Mouse (Mus musculus): ENCODE measurements around the gene Pmp22.

- TF ChIP-seq MAX (IDR thresholded peaks at IDR 0.05; ENCODE audit: low read length) = no peak
- no peak for TF ChIP-seq CTCF (IDR thresholded peaks at IDR 0.05 in 2 of 3, conservative IDR thresholded peaks at IDR 0.05 in 1 of 3; ENCODE audit: control insufficient read depth in 1 of 3, insufficient read depth in 1 of 3, low read depth in 2 of 3, low read length in 3 of 3, poor library complexity in 1 of 3, severe bottlenecking in 1 of 3)
- TF ChIP-seq ELF1 (IDR thresholded peaks at IDR 0.05; ENCODE audit: low read depth, low read length) = no peak
- TF ChIP-seq UBTF (IDR thresholded peaks at IDR 0.05; ENCODE audit: borderline replicate concordance, insufficient read depth, low read depth, low read length) = no peak
- no peak for TF ChIP-seq EP300 (IDR thresholded peaks at IDR 0.05; ENCODE audit: low read depth in 1 of 2, low read length in 2 of 2)
- no peak for TF ChIP-seq MAFK (IDR thresholded peaks at IDR 0.05; ENCODE audit: borderline replicate concordance, low read depth, low read length)
- no peak for TF ChIP-seq MYC (IDR thresholded peaks at IDR 0.05; ENCODE audit: low read depth, low read length)
These were observed 6.1 kb downstream of the Pmp22 start for GRCm38 (mm10) chr11:63134742-63135482.
